Mouse (Mus musculus): ENCODE results near the gene Fam92b. TPM values are rescaled to one million over a fixed set of nuclear protein-coding genes. Genes with fewer than 3 reads are reported as not detected.

Fam92b gene
- polyA plus RNA-seq, 1 experiment, result 10.2 TPM

DNA sequence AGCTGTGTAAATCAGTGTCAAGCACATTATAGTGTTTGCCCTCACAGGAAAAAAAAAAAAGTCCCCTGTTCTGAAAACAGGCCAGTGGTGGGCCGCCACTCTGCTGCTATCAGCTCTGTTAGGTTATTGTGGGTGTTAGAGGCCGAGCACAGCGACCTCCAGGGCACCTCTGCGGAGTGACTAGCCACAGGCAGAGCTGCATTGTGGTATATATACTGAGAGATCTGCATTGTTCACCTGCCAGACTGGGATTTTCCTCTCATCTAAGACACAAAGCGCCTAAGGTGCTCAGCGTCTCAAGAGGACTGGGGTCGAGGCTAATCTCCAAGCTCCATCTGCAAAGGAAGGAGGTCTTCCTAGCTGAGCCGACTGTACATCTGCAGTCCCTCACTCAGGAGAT, 13.9 kb downstream of the Fam92b start:
- TF ChIP-seq CTCF (IDR thresholded peaks at IDR 0.05; ENCODE audit: insufficient read depth, low read length), result no peak
- no peak for TF ChIP-seq POLR2A (IDR thresholded peaks at IDR 0.05; ENCODE audit: borderline replicate concordance, extremely low read depth, low read depth, low read length)
- WGBS, result 77% methylated on average over 8 of the region's 8 CpGs
- no peak for DNase-seq
- Histone ChIP-seq H3K4me1 (ENCODE audit: control insufficient read depth, insufficient read depth, low read length) (peaks cover 4% of the 10 kb centered on the region; the same call in 1 of the 2 replicates), H3K4me3 (replicated peaks; ENCODE audit: extremely low read depth, low read depth, low read length) (no peak overlapping the region)

DNA sequence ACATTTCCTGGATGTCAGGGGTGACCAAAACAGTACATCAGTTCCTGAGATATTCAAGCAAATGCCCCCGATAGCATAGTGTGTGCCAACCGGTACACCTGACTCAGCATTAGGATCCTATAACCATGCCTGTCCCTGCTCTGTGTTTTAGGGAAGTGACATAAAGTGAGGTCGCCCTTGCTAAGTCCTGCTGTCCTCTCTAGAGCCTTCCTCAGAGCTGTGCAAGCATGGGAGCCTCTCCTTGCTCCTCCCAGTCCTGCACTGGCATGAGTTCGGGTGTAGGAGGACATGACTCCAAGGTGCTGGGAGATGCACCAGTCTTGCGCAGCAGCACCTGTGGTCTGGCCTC, 14.9 kb downstream of the Fam92b start:
- no peak for DNase-seq
- WGBS, result 77% methylated on average over 5 of the region's 5 CpGs
- peaks cover 4% of the 10 kb centered on the region; the same call in 1 of the 2 replicates for H3K4me1 ChIP-seq (ENCODE audit: control insufficient read depth, insufficient read depth, low read length)
- H3K4me3 ChIP-seq (replicated peaks; ENCODE audit: extremely low read depth, low read depth, low read length), result no peak overlapping the region
- TF ChIP-seq POLR2A (IDR thresholded peaks at IDR 0.05; ENCODE audit: borderline replicate concordance, extremely low read depth, low read depth, low read length) (no peak), CTCF (IDR thresholded peaks at IDR 0.05; ENCODE audit: insufficient read depth, low read length) (no peak)

DNA sequence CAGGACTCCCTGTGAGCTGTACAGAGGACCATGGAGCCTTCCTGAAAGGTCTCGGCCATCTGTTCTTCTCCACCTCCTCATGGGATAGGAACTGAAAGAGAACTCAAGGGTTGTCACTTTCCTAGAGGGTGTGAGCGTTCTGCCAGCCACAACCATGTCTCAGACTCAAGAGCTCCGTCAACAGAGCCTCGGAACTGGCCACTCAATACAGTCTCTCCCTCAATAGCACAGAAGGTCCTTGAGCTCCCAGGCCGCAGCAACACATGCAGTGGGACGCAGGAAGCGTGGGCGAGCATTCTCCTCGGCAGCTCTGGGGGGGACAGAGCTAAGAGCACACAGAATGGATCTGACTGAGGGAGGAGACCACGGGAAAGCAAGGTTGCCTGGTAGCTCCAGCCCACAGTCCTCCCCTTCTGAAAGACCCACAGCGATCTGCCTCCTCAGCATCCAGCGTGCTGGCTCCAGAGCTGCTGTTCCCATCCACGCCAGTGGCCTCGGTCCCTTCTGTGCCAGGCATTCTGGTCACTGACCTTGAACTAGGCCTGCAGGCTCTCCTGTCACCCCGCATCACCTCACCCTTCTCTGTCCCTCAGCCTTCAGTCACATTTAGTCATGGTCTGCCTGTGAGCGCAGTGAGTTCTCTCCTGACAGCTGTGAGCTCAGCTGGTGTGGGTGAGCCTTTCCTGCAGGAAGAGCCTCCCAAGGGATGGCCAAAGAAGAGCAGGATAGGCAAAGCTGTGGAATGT, 15.4 kb downstream of the Fam92b start:
- peaks cover 4% of the 10 kb centered on the region; the same call in 1 of the 2 replicates for H3K4me1 ChIP-seq (ENCODE audit: control insufficient read depth, insufficient read depth, low read length)
- no peak for DNase-seq
- WGBS, result 65% methylated on average over 16 of the region's 16 CpGs
- H3K4me3 ChIP-seq (replicated peaks; ENCODE audit: extremely low read depth, low read depth, low read length), result no peak overlapping the region
- no peak for TF ChIP-seq CTCF (IDR thresholded peaks at IDR 0.05; ENCODE audit: insufficient read depth, low read length)
- no peak for TF ChIP-seq POLR2A (IDR thresholded peaks at IDR 0.05; ENCODE audit: borderline replicate concordance, extremely low read depth, low read depth, low read length)

DNA sequence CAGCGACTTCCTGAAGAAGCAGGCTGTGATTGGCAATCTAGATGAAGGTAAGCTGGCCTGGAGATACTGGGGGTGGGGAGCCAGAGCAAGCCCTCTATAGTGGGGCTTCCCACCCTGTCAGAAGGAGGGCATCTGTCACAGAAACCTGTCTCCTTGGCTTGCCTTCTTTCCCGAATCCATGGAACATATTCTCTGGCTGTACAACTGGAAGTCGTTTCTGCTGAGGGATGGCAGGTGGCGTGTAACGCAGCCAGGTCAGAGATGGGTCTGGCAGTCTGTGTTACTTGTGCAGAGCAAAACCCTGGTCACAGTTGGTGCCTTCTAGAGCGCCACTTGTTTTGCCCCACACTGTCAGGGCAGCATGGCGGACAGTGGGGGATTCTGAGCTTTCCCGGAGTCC, 16.9 kb downstream of the Fam92b start:
- Histone ChIP-seq H3K4me1 (ENCODE audit: control insufficient read depth, insufficient read depth, low read length) (peaks cover 4% of the 10 kb centered on the region; the same call in 1 of the 2 replicates), H3K4me3 (replicated peaks; ENCODE audit: extremely low read depth, low read depth, low read length) (no peak overlapping the region)
- no peak for DNase-seq
- whole genome bisulfite sequencing, result 85% methylated on average over 8 of the region's 8 CpGs
- TF ChIP-seq POLR2A (IDR thresholded peaks at IDR 0.05; ENCODE audit: borderline replicate concordance, extremely low read depth, low read depth, low read length) (no peak), CTCF (IDR thresholded peaks at IDR 0.05; ENCODE audit: insufficient read depth, low read length) (no peak)

DNA sequence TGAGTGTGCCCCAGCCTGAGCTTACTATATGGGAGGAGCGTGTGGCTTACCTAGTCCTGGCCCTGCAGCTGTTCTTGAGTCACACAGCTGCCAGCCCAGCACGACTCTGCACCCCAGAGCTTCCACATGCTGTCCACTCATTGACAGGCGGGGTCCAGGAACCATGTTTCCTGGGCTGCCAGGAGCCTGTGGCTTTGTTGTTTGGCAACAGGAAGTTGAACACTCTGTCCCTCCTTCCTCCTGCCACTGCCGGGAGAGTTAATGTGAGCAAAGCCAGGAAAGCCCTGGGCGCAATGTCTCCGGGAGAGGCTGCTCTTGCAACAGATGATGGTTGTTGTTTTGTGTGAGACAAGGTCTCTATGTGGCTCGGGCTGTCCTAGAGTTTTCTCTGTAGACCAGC, 24.6 kb downstream of the Fam92b start:
- 27% methylated on average over 7 of the region's 7 CpGs for WGBS
- TF ChIP-seq CTCF (IDR thresholded peaks at IDR 0.05; ENCODE audit: insufficient read depth, low read length) (no peak), POLR2A (IDR thresholded peaks at IDR 0.05; ENCODE audit: borderline replicate concordance, extremely low read depth, low read depth, low read length) (no peak)
- Histone ChIP-seq H3K4me3 (replicated peaks; ENCODE audit: extremely low read depth, low read depth, low read length) (no peak overlapping the region), H3K4me1 (ENCODE audit: control insufficient read depth, insufficient read depth, low read length) (no peaks in the 10 kb centered on the region)
- DNase-seq, result no peak

DNA sequence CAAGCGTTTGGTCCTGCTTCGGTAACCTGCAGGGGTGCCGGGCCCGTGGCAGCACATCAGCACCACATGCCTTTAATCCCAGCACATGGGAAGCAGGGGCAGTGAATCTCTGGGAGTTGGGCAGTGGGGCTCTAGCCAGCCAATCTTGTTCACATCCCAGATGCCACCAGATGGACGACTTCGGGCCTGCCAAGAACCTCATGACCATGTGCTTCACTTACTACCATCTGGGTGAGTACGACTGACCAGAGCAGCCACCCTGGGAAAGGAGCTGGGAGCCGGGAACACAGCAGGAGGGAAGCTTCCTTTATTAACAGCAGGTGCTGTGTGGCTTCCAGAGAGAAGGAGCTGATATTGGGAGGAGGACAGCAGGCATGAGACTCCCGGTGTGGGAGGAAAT, 26.1 kb downstream of the Fam92b start:
- no peak for DNase-seq
- WGBS, result 66% methylated on average over 9 of the region's 9 CpGs
- TF ChIP-seq POLR2A (IDR thresholded peaks at IDR 0.05; ENCODE audit: borderline replicate concordance, extremely low read depth, low read depth, low read length), result no peak
- TF ChIP-seq CTCF (IDR thresholded peaks at IDR 0.05; ENCODE audit: insufficient read depth, low read length), result no peak

DNA sequence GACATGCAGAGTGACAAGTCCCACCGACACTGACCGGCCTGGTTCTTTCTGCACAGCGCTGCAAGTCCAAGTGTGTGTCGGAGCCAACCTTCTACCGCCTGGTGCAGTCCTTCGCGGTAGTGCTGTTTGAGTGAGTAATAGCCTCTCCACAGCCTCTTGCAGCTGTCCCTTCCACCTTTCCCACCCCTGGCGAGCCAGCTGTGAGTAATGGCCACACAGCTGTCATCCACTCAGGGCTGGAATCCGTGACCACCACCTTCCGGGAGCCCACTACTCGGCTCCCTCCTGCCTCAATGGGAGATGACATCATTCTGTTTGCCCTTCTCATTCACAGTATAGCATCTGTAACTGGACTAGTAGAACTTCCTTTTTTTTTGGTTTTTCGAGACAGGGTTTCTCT, 27.2 kb downstream of the Fam92b start:
- DNase-seq, result no peak
- Histone ChIP-seq H3K4me3 (replicated peaks; ENCODE audit: extremely low read depth, low read depth, low read length) (no peak overlapping the region), H3K4me1 (ENCODE audit: control insufficient read depth, insufficient read depth, low read length) (peaks cover 8% of the 10 kb centered on the region)
- WGBS, result 61% methylated on average over 12 of the region's 12 CpGs
- TF ChIP-seq POLR2A (IDR thresholded peaks at IDR 0.05; ENCODE audit: borderline replicate concordance, extremely low read depth, low read depth, low read length) (no peak), CTCF (IDR thresholded peaks at IDR 0.05; ENCODE audit: insufficient read depth, low read length) (no peak)

More for the DNA sequence above, 26.1 kb downstream of the Fam92b start:
- peaks cover 4% of the 10 kb centered on the region for H3K4me1 ChIP-seq (ENCODE audit: control insufficient read depth, insufficient read depth, low read length)
- no peak overlapping the region for H3K4me3 ChIP-seq (replicated peaks; ENCODE audit: extremely low read depth, low read depth, low read length)

DNA sequence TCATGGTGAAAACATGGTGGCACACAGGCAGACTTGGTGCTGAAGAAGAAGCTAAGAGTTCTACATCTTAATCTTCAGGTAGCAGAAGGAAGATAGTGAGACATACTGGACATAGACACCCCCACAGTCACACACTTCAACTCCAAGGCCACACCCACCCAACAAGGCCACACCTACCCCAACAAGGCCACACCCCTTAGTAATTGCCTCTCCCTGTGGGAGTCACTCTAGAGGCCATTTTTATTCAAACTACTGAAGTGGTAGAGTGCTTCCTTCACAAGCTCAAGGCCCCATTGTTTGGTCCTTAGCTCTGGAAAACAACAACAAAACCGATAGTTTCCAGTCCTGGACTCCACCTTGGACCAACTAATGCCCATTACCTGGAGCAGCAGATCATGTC, 31.2 kb downstream of the Fam92b start:
- TF ChIP-seq CTCF (IDR thresholded peaks at IDR 0.05; ENCODE audit: insufficient read depth, low read length) (no peak), POLR2A (IDR thresholded peaks at IDR 0.05; ENCODE audit: borderline replicate concordance, extremely low read depth, low read depth, low read length) (no peak)
- 88% methylated on average over 1 of the region's 1 CpGs for WGBS
- no peak overlapping the region for H3K4me3 ChIP-seq (replicated peaks; ENCODE audit: extremely low read depth, low read depth, low read length)

DNA sequence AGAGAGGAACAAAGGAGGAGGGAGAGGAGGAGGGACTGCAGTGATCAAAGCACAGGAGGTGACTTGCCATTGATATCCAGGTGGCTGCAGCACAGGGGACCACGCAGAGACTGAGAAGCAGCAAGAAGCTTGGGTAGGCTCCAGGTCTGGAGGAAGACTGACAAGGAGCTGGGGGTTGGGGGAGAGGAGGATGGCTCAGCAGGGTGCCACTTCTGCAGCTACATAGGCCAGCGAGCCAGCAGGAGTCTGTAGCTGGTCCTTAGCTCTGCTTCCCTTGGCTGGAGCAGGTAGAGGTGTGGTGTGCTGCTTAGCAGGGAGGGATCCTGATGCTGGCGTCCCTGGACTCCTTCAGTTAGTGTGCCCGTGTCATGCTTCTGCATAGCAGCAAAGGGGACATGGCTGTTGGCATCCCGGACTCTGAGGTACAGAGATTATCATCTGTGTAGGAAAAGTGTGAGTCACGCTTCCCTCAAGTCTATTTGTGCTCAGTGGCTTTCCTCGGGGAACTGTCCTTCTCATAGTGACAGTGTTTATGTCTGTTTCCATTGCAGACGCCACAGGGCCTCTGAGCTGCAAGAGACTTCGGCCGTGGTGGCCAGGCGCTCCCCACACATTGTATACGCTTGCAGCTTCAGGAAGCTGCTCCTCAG, 32.5 kb downstream of the Fam92b start:
- Histone ChIP-seq H3K4me3 (replicated peaks; ENCODE audit: extremely low read depth, low read depth, low read length) (peak overlapping the region; percentile 3), H3K4me1 (ENCODE audit: control insufficient read depth, insufficient read depth, low read length) (peaks cover 29% of the 10 kb centered on the region)
- 39% methylated on average over 12 of the region's 12 CpGs for WGBS
- no peak for DNase-seq
- no peak; the same call in 1 of the 2 replicates for TF ChIP-seq POLR2A (IDR thresholded peaks at IDR 0.05; ENCODE audit: borderline replicate concordance, extremely low read depth, low read depth, low read length)
- TF ChIP-seq CTCF (IDR thresholded peaks at IDR 0.05; ENCODE audit: insufficient read depth, low read length), result no peak

More for the DNA sequence above, 31.2 kb downstream of the Fam92b start:
- H3K4me1 ChIP-seq (ENCODE audit: control insufficient read depth, insufficient read depth, low read length), result peaks cover 29% of the 10 kb centered on the region
- no peak for DNase-seq

Measured in lung, adult 2 months (tissue).